Mouse (Mus musculus): ENCODE measurements at regions not wholly inside any gene's neighbourhood (a gene's known extent, or its start where the extent isn't known, plus 50 kb on each side); places are given as distances from the start of the nearest gene placed in this dataset.

DNA sequence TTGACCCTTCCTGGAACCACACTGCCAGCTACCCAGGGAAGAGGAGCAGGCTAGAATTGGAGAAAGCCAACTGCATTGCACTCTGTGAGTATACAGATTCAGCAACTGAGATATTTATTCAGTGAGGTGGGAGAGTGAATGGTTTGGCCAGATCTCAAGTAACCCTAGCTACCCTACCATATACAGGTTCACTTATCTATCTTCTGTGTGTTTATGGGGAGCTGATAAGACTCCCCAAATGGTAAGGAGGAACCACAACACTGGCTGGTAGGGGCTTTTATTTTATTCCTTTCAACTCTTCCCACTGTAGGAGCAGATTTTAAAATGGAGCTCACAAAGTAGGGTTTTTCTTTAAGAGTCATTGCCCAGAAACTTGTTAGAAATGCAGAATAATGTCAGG lies 62.9 kb downstream of the Arrdc3 start:
- Histone ChIP-seq H3K36me3 (no peaks in the 10 kb centered on the region), H3K27me3 (no peaks in the 10 kb centered on the region), H3K4me2 (no peak overlapping the region), H3K9ac (no peak overlapping the region), H3K4me3 (replicated peaks) (no peak overlapping the region), H3K4me1 (replicated peaks) (no peaks in the 10 kb centered on the region), H3K27ac (no peak overlapping the region), H3K9me3 (replicated peaks) (no peaks in the 10 kb centered on the region)
- no peak for ATAC-seq (ENCODE audit: low read depth)
- DNase-seq: no peak

DNA sequence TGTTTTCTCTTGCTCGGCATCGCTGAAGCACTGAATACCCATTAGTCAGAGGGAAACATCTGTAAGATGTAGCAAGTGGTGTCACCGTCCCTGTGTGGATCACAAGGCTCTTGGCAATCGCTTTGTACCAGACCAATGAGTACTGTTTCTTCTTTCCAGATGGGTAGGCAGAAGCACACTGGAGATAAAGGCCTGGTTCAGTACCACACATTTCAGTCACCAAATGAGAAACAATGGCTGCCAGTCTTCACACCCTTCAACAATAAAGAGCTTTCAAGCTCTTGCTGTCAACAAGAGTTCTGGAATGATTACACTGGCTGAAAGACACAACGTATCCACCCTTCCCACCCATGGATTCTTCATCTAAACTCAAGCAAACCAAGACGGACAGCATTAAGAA lies 64.5 kb downstream of the Arrdc3 start:
- H3K27me3 ChIP-seq: no peaks in the 10 kb centered on the region
- DNase-seq: no peak
- no peak overlapping the region for H3K9ac ChIP-seq
- no peaks in the 10 kb centered on the region for H3K36me3 ChIP-seq
- H3K4me2 ChIP-seq: no peak overlapping the region
- no peaks in the 10 kb centered on the region for H3K9me3 ChIP-seq (replicated peaks)
- ATAC-seq (ENCODE audit: low read depth): no peak
- H3K27ac ChIP-seq: no peak overlapping the region
- no peaks in the 10 kb centered on the region for H3K4me1 ChIP-seq (replicated peaks)
- H3K4me3 ChIP-seq (replicated peaks): no peak overlapping the region
- 69% methylated on average over 6 of the region's 6 CpGs for WGBS (ENCODE audit: insufficient replicate concordance)

GRCm38 (mm10) chr13:80949133-80949697 lies 66.0 kb downstream of the Arrdc3 start:
- no peak for DNase-seq
- no peak overlapping the region for H3K4me2 ChIP-seq
- H3K4me1 ChIP-seq (replicated peaks): no peaks in the 10 kb centered on the region
- H3K36me3 ChIP-seq: no peaks in the 10 kb centered on the region
- H3K4me3 ChIP-seq (replicated peaks): no peak overlapping the region
- no peak overlapping the region for H3K9ac ChIP-seq
- H3K27ac ChIP-seq: no peak overlapping the region
- no peaks in the 10 kb centered on the region for H3K27me3 ChIP-seq
- ATAC-seq (ENCODE audit: low read depth): no peak
- H3K9me3 ChIP-seq (replicated peaks): no peaks in the 10 kb centered on the region
- 37% methylated on average over 6 of the region's 6 CpGs for WGBS (ENCODE audit: insufficient replicate concordance)

DNA sequence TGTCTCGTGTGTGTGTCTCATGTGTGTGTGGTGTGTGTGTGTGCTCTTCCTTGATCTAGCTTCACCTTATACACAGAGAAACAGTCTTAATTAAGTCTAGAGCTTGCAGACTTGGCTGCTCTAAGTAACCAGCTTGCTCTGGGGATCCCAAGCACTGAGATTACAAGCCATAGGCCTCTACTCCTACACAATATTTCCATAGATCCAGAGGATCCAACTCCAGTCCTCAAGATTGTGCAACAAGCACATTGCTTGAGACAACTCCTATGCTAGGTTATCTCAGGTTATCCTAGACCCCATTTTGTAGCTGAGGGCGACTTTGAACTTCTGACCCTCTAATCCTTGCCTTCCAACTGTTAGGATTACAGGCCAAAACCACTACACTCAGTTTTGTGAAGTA lies 67.1 kb downstream of the Arrdc3 start:
- no peak overlapping the region for H3K4me2 ChIP-seq
- no peak overlapping the region for H3K27ac ChIP-seq
- H3K4me1 ChIP-seq (replicated peaks): no peaks in the 10 kb centered on the region
- H3K27me3 ChIP-seq: no peaks in the 10 kb centered on the region
- no peak overlapping the region for H3K4me3 ChIP-seq (replicated peaks)
- no peaks in the 10 kb centered on the region for H3K36me3 ChIP-seq
- DNase-seq: no peak
- H3K9ac ChIP-seq: no peak overlapping the region
- WGBS (ENCODE audit: insufficient replicate concordance): 45% methylated on average over 2 of the region's 2 CpGs
- H3K9me3 ChIP-seq (replicated peaks): no peaks in the 10 kb centered on the region
- no peak for ATAC-seq (ENCODE audit: low read depth)

- ATAC-seq (ENCODE audit: low read depth): no peak
- H3K36me3 ChIP-seq: no peaks in the 10 kb centered on the region
- WGBS (ENCODE audit: insufficient replicate concordance): 55% methylated on average over 3 of the region's 3 CpGs
- DNase-seq: no peak
- H3K27ac ChIP-seq: no peak overlapping the region
- H3K4me3 ChIP-seq (replicated peaks): no peak overlapping the region
- no peak overlapping the region for H3K9ac ChIP-seq
- no peak overlapping the region for H3K4me2 ChIP-seq
- H3K9me3 ChIP-seq (replicated peaks): no peaks in the 10 kb centered on the region
- H3K4me1 ChIP-seq (replicated peaks): no peaks in the 10 kb centered on the region
- no peaks in the 10 kb centered on the region for H3K27me3 ChIP-seq
Observed at GRCm38 (mm10) chr13:80950803-80951202, 67.6 kb downstream of the Arrdc3 start.

GRCm38 (mm10) chr13:80951327-80951726 lies 68.1 kb downstream of the Arrdc3 start:
- no peak overlapping the region for H3K27ac ChIP-seq
- H3K4me2 ChIP-seq: no peak overlapping the region
- no peak overlapping the region for H3K4me3 ChIP-seq (replicated peaks)
- no peak for ATAC-seq (ENCODE audit: low read depth)
- H3K27me3 ChIP-seq: no peaks in the 10 kb centered on the region
- no peaks in the 10 kb centered on the region for H3K9me3 ChIP-seq (replicated peaks)
- WGBS (ENCODE audit: insufficient replicate concordance): 74% methylated on average over 3 of the region's 3 CpGs
- no peaks in the 10 kb centered on the region for H3K4me1 ChIP-seq (replicated peaks)
- H3K9ac ChIP-seq: no peak overlapping the region
- DNase-seq: no peak
- no peaks in the 10 kb centered on the region for H3K36me3 ChIP-seq

- Histone ChIP-seq H3K27me3 (no peaks in the 10 kb centered on the region), H3K36me3 (no peaks in the 10 kb centered on the region), H3K4me2 (no peak overlapping the region), H3K9ac (no peak overlapping the region), H3K9me3 (replicated peaks) (no peaks in the 10 kb centered on the region), H3K4me3 (replicated peaks) (no peak overlapping the region), H3K4me1 (replicated peaks) (no peaks in the 10 kb centered on the region), H3K27ac (no peak overlapping the region)
- WGBS (ENCODE audit: insufficient replicate concordance): 64% methylated on average over 4 of the region's 4 CpGs
- ATAC-seq (ENCODE audit: low read depth): no peak
- DNase-seq: no peak
Observed at GRCm38 (mm10) chr13:80952851-80953250, 69.7 kb downstream of the Arrdc3 start.

GRCm38 (mm10) chr13:80954059-80954645 lies 71.0 kb downstream of the Arrdc3 start:
- H3K4me1 ChIP-seq (replicated peaks): no peaks in the 10 kb centered on the region
- H3K9ac ChIP-seq: no peak overlapping the region
- no peak overlapping the region for H3K27ac ChIP-seq
- 60% methylated on average over 6 of the region's 6 CpGs for WGBS (ENCODE audit: insufficient replicate concordance)
- no peaks in the 10 kb centered on the region for H3K27me3 ChIP-seq
- H3K4me3 ChIP-seq (replicated peaks): no peak overlapping the region
- no peak for DNase-seq
- no peaks in the 10 kb centered on the region for H3K36me3 ChIP-seq
- ATAC-seq (ENCODE audit: low read depth): no peak
- H3K9me3 ChIP-seq (replicated peaks): no peaks in the 10 kb centered on the region
- H3K4me2 ChIP-seq: no peak overlapping the region

DNA sequence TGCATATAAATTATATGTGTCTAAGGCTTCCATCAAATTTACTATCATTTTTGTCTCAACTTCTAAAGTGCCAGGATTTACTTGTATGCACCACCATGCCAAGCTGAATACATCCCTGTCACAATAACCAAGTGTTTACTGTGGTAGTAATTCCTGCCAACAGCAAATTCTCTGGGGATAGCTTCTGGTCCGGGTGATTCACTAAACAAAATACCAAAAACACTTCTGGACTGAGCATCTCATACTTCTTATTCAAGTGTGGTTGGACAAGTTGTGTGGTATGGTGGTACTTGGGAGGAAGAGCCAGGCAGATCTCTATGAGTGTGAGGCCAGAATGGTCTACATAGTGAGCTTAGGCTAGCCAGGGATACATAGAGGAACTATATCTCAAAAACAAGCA lies 73.8 kb downstream of the Arrdc3 start:
- H3K4me1 ChIP-seq (replicated peaks): no peaks in the 10 kb centered on the region
- H3K4me3 ChIP-seq (replicated peaks): no peak overlapping the region
- H3K27me3 ChIP-seq: no peaks in the 10 kb centered on the region
- ATAC-seq (ENCODE audit: low read depth): no peak
- H3K36me3 ChIP-seq: no peaks in the 10 kb centered on the region
- no peak overlapping the region for H3K4me2 ChIP-seq
- WGBS (ENCODE audit: insufficient replicate concordance): 59% methylated on average over 1 of the region's 1 CpGs
- H3K9ac ChIP-seq: no peak overlapping the region
- no peak overlapping the region for H3K27ac ChIP-seq
- DNase-seq: no peak
- no peaks in the 10 kb centered on the region for H3K9me3 ChIP-seq (replicated peaks)

- ATAC-seq (ENCODE audit: low read depth): no peak
- WGBS (ENCODE audit: insufficient replicate concordance): 65% methylated on average over 6 of the region's 6 CpGs
Observed at GRCm38 (mm10) chr13:80957419-80958139, 74.4 kb downstream of the Arrdc3 start.

DNA sequence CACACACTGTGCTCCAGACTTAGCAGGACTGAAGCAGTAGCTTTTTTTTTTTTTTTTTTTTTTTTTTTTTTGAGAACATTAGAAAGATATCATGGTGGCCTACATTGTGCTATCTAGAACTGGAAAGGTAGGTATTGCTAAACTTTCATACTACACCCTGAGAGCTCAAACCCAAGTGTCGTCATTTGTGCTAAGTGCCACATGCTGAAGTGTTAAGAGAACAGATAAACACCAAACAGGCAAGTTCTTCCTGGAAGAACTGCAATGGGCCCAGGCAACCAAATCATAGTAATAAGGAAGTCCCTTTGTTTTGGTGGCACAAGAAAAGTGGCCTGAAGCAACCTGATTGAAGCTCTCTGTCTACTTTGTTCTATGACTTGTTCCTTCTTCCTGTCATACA lies 76.6 kb downstream of the Arrdc3 start:
- Histone ChIP-seq H3K9me3 (replicated peaks) (no peaks in the 10 kb centered on the region), H3K36me3 (no peaks in the 10 kb centered on the region), H3K4me3 (replicated peaks) (no peak overlapping the region), H3K27ac (no peak overlapping the region), H3K9ac (no peak overlapping the region), H3K4me1 (replicated peaks) (peaks cover 5% of the 10 kb centered on the region; the same call in 1 of the 2 replicates), H3K4me2 (no peak overlapping the region), H3K27me3 (peaks cover 4% of the 10 kb centered on the region; the same call in 1 of the 2 replicates)
- ATAC-seq (ENCODE audit: low read depth): no peak
- WGBS (ENCODE audit: insufficient replicate concordance): 60% methylated on average over 1 of the region's 1 CpGs
- no peak for DNase-seq

More at GRCm38 (mm10) chr13:80957419-80958139, 74.4 kb downstream of the Arrdc3 start:
- Histone ChIP-seq H3K9ac (no peak overlapping the region), H3K4me1 (replicated peaks) (no peaks in the 10 kb centered on the region), H3K36me3 (no peaks in the 10 kb centered on the region), H3K4me2 (no peak overlapping the region), H3K9me3 (replicated peaks) (no peaks in the 10 kb centered on the region), H3K27me3 (no peaks in the 10 kb centered on the region), H3K27ac (no peak overlapping the region), H3K4me3 (replicated peaks) (no peak overlapping the region)
- DNase-seq: no peak
